Mouse (Mus musculus): Measurements from ENCODE around the gene Zfp334. TPM values are rescaled to one million over a fixed set of nuclear protein-coding genes. Genes with fewer than 3 reads are reported as not detected.

Zfp334 gene
- polyA plus RNA-seq, 1 experiment from 2014 or later = 12.3 TPM

GRCm38 (mm10) chr2:165367047-165367520, 21.0 kb downstream of the Zfp334 start:
- no peak overlapping the region for H3K4me3 ChIP-seq (replicated peaks; ENCODE audit: low read length)
- no peak for ATAC-seq
- H3K9ac ChIP-seq (replicated peaks; ENCODE audit: low read depth, low read length) = no peak overlapping the region
- H3K9me3 ChIP-seq (ENCODE audit: control insufficient read depth, low read length) = no peaks in the 10 kb centered on the region
- H3K27ac ChIP-seq (ENCODE audit: low read length) = no peak overlapping the region
- H3K4me2 ChIP-seq (ENCODE audit: low read length) = peak overlapping the region; percentile 22
- no peaks in the 10 kb centered on the region for H3K36me3 ChIP-seq (ENCODE audit: control insufficient read depth, insufficient read depth)
- 4% methylated on average over 5 of the region's 8 CpGs for WGBS
- no peaks in the 10 kb centered on the region for H3K27me3 ChIP-seq (replicated peaks; ENCODE audit: control insufficient read depth, insufficient read depth, low read length)
- H3K4me1 ChIP-seq (replicated peaks; ENCODE audit: control insufficient read depth, insufficient read depth, low read length) = peaks cover 18% of the 10 kb centered on the region

- H3K27ac ChIP-seq (ENCODE audit: low read length) = no peak overlapping the region
- H3K4me1 ChIP-seq (replicated peaks; ENCODE audit: control insufficient read depth, insufficient read depth, low read length) = peaks cover 18% of the 10 kb centered on the region
- no peak overlapping the region for H3K4me3 ChIP-seq (replicated peaks; ENCODE audit: low read length)
- ATAC-seq = peak; percentile 45
- H3K4me2 ChIP-seq (ENCODE audit: low read length) = 0 out of 2 replicates have a peak overlapping the region, but pooled peaks have one; percentile 2
- 15% methylated on average over 21 of the region's 21 CpGs for WGBS
- H3K36me3 ChIP-seq (ENCODE audit: control insufficient read depth, insufficient read depth) = no peaks in the 10 kb centered on the region
- H3K9ac ChIP-seq (replicated peaks; ENCODE audit: low read depth, low read length) = no peak overlapping the region
- H3K27me3 ChIP-seq (replicated peaks; ENCODE audit: control insufficient read depth, insufficient read depth, low read length) = no peaks in the 10 kb centered on the region
- no peaks in the 10 kb centered on the region for H3K9me3 ChIP-seq (ENCODE audit: control insufficient read depth, low read length)
Measured at GRCm38 (mm10) chr2:165364334-165365091, 23.5 kb downstream of the Zfp334 start.

- H3K4me3 ChIP-seq (replicated peaks; ENCODE audit: low read length) = no peak overlapping the region
- no peaks in the 10 kb centered on the region for H3K36me3 ChIP-seq (ENCODE audit: control insufficient read depth, insufficient read depth)
- no peaks in the 10 kb centered on the region for H3K27me3 ChIP-seq (replicated peaks; ENCODE audit: control insufficient read depth, insufficient read depth, low read length)
- 84% methylated on average over 6 of the region's 6 CpGs for WGBS
- peaks cover 14% of the 10 kb centered on the region for H3K4me1 ChIP-seq (replicated peaks; ENCODE audit: control insufficient read depth, insufficient read depth, low read length)
- ATAC-seq = no peak
- H3K4me2 ChIP-seq (ENCODE audit: low read length) = no peak overlapping the region
- no peak overlapping the region for H3K9ac ChIP-seq (replicated peaks; ENCODE audit: low read depth, low read length)
- no peak overlapping the region for H3K27ac ChIP-seq (ENCODE audit: low read length)
- no peaks in the 10 kb centered on the region for H3K9me3 ChIP-seq (ENCODE audit: control insufficient read depth, low read length)
Measured at GRCm38 (mm10) chr2:165363282-165363681, 24.8 kb downstream of the Zfp334 start.

GRCm38 (mm10) chr2:165360861-165361260, 27.2 kb downstream of the Zfp334 start:
- H3K27ac ChIP-seq (ENCODE audit: low read length) = no peak overlapping the region
- ATAC-seq = peak; percentile 59; the same call in 1 of the 2 replicates
- no peaks in the 10 kb centered on the region for H3K36me3 ChIP-seq (ENCODE audit: control insufficient read depth, insufficient read depth)
- no peak overlapping the region for H3K9ac ChIP-seq (replicated peaks; ENCODE audit: low read depth, low read length)
- H3K9me3 ChIP-seq (ENCODE audit: control insufficient read depth, low read length) = no peaks in the 10 kb centered on the region
- no peak overlapping the region for H3K4me2 ChIP-seq (ENCODE audit: low read length)
- 0% methylated on average over 1 of the region's 1 CpGs for WGBS
- no peak overlapping the region for H3K4me3 ChIP-seq (replicated peaks; ENCODE audit: low read length)
- no peaks in the 10 kb centered on the region for H3K27me3 ChIP-seq (replicated peaks; ENCODE audit: control insufficient read depth, insufficient read depth, low read length)
- H3K4me1 ChIP-seq (replicated peaks; ENCODE audit: control insufficient read depth, insufficient read depth, low read length) = no peaks in the 10 kb centered on the region

GRCm38 (mm10) chr2:165351828-165352513, 36.1 kb downstream of the Zfp334 start:
- no peak overlapping the region for H3K4me3 ChIP-seq (replicated peaks; ENCODE audit: low read length)

GRCm38 (mm10) chr2:165349466-165349865, 38.6 kb downstream of the Zfp334 start:
- WGBS = 13% methylated on average over 8 of the region's 8 CpGs
- Histone ChIP-seq H3K9ac (replicated peaks; ENCODE audit: low read depth, low read length) (no peak overlapping the region), H3K4me3 (replicated peaks; ENCODE audit: low read length) (no peak overlapping the region), H3K36me3 (ENCODE audit: control insufficient read depth, insufficient read depth) (peaks cover 13% of the 10 kb centered on the region), H3K4me2 (ENCODE audit: low read length) (no peak overlapping the region), H3K4me1 (replicated peaks; ENCODE audit: control insufficient read depth, insufficient read depth, low read length) (no peaks in the 10 kb centered on the region), H3K27ac (ENCODE audit: low read length) (no peak overlapping the region), H3K9me3 (ENCODE audit: control insufficient read depth, low read length) (peaks cover 18% of the 10 kb centered on the region), H3K27me3 (replicated peaks; ENCODE audit: control insufficient read depth, insufficient read depth, low read length) (no peaks in the 10 kb centered on the region)
- ATAC-seq = peak; percentile 70; the same call in 1 of the 2 replicates

More at GRCm38 (mm10) chr2:165351828-165352513, 36.1 kb downstream of the Zfp334 start:
- peaks cover 20% of the 10 kb centered on the region for H3K9me3 ChIP-seq (ENCODE audit: control insufficient read depth, low read length)
- no peak for ATAC-seq
- no peaks in the 10 kb centered on the region for H3K27me3 ChIP-seq (replicated peaks; ENCODE audit: control insufficient read depth, insufficient read depth, low read length)
- 92% methylated on average over 20 of the region's 20 CpGs for WGBS
- H3K4me1 ChIP-seq (replicated peaks; ENCODE audit: control insufficient read depth, insufficient read depth, low read length) = no peaks in the 10 kb centered on the region
- no peak overlapping the region for H3K4me2 ChIP-seq (ENCODE audit: low read length)
- no peak overlapping the region for H3K9ac ChIP-seq (replicated peaks; ENCODE audit: low read depth, low read length)
- peaks cover 13% of the 10 kb centered on the region for H3K36me3 ChIP-seq (ENCODE audit: control insufficient read depth, insufficient read depth)
- H3K27ac ChIP-seq (ENCODE audit: low read length) = no peak overlapping the region

- ATAC-seq = no peak
- H3K4me3 ChIP-seq (replicated peaks; ENCODE audit: low read length) = no peak overlapping the region
- no peak overlapping the region for H3K27ac ChIP-seq (ENCODE audit: low read length)
- no peaks in the 10 kb centered on the region for H3K27me3 ChIP-seq (replicated peaks; ENCODE audit: control insufficient read depth, insufficient read depth, low read length)
- no peaks in the 10 kb centered on the region for H3K4me1 ChIP-seq (replicated peaks; ENCODE audit: control insufficient read depth, insufficient read depth, low read length)
- 93% methylated on average over 5 of the region's 5 CpGs for WGBS
- no peak overlapping the region for H3K4me2 ChIP-seq (ENCODE audit: low read length)
- H3K9me3 ChIP-seq (ENCODE audit: control insufficient read depth, low read length) = no peaks in the 10 kb centered on the region
- no peaks in the 10 kb centered on the region for H3K36me3 ChIP-seq (ENCODE audit: control insufficient read depth, insufficient read depth)
- H3K9ac ChIP-seq (replicated peaks; ENCODE audit: low read depth, low read length) = no peak overlapping the region
Measured at GRCm38 (mm10) chr2:165346180-165346579, 41.9 kb downstream of the Zfp334 start.

- H3K9ac ChIP-seq (replicated peaks; ENCODE audit: low read depth, low read length) = no peak overlapping the region
- no peak overlapping the region for H3K4me3 ChIP-seq (replicated peaks; ENCODE audit: low read length)
- H3K4me2 ChIP-seq (ENCODE audit: low read length) = no peak overlapping the region
- no peak overlapping the region for H3K27ac ChIP-seq (ENCODE audit: low read length)
- 33% methylated on average over 3 of the region's 3 CpGs for WGBS
- H3K9me3 ChIP-seq (ENCODE audit: control insufficient read depth, low read length) = no peaks in the 10 kb centered on the region
- ATAC-seq = no peak
- no peaks in the 10 kb centered on the region for H3K27me3 ChIP-seq (replicated peaks; ENCODE audit: control insufficient read depth, insufficient read depth, low read length)
- H3K36me3 ChIP-seq (ENCODE audit: control insufficient read depth, insufficient read depth) = no peaks in the 10 kb centered on the region
- H3K4me1 ChIP-seq (replicated peaks; ENCODE audit: control insufficient read depth, insufficient read depth, low read length) = no peaks in the 10 kb centered on the region
Measured at GRCm38 (mm10) chr2:165337191-165337590, 50.9 kb downstream of the Zfp334 start.

GRCm38 (mm10) chr2:165332610-165333210, 55.3 kb downstream of the Zfp334 start:
- no peaks in the 10 kb centered on the region for H3K27me3 ChIP-seq (replicated peaks; ENCODE audit: control insufficient read depth, insufficient read depth, low read length)
- H3K36me3 ChIP-seq (ENCODE audit: control insufficient read depth, insufficient read depth) = no peaks in the 10 kb centered on the region
- H3K4me2 ChIP-seq (ENCODE audit: low read length) = no peak overlapping the region
- no peak for ATAC-seq
- no peak overlapping the region for H3K9ac ChIP-seq (replicated peaks; ENCODE audit: low read depth, low read length)
- H3K4me3 ChIP-seq (replicated peaks; ENCODE audit: low read length) = no peak overlapping the region
- no peaks in the 10 kb centered on the region for H3K9me3 ChIP-seq (ENCODE audit: control insufficient read depth, low read length)
- WGBS = 42% methylated on average over 14 of the region's 14 CpGs
- H3K4me1 ChIP-seq (replicated peaks; ENCODE audit: control insufficient read depth, insufficient read depth, low read length) = peaks cover 2% of the 10 kb centered on the region
- no peak overlapping the region for H3K27ac ChIP-seq (ENCODE audit: low read length)

Measured in forebrain, embryonic 16.5 days (tissue).